Mouse (Mus musculus) liver, embryonic 14.5 days (tissue): ENCODE data around the gene Tmem54.

Experiments used
- CTCF ChIP-seq: IDR thresholded peaks from 2 replicates; pipeline ENCODE4 v1.5.1; 2016; ENCODE audit warnings: antibody characterized with exemption, low read depth, control low read depth
- EP300 ChIP-seq: IDR thresholded peaks from 2 replicates; pipeline ENCODE4 v1.6.1; 2016; ENCODE audit warnings: antibody characterized with exemption, low read depth

DNA sequence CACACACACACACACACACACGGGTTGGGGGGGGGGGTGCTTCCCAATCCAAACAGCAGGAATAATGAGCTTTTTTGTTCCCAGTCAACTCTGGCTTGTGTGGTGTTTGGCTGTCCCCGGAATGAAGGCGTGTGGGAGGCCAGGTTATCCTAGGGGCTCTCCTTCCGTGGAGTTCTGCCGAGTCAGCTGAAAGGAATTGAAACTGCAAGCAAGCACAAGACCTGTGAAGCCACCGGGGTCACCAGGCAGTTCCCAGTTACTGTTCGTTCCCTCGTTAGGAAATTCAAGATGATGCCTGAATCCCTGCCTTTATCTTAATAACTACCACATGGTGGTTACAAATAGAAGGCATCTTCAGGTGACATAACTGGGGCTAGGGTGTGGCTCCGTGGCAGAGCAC is 24.0 kb downstream of the Tmem54 start:
- TF ChIP-seq CTCF (no peak), EP300 (no peak)
